Mouse (Mus musculus): Measurements from ENCODE around the gene Sel1l2. TPM values are rescaled to one million over a fixed set of nuclear protein-coding genes. Genes with fewer than 3 reads are reported as not detected.

The Sel1l2 gene
- polyA plus RNA-seq, 1 experiment from 2014 or later = not detected

- peak; percentile 84 for DNase-seq (ENCODE audit: low spot score, missing footprints)
- Histone ChIP-seq H3K36me3 (ENCODE audit: control insufficient read depth, insufficient read depth, low read length) (no peaks in the 10 kb centered on the region), H3K4me3 (ENCODE audit: low read depth, low read length) (no peak overlapping the region), H3K4me2 (no peak overlapping the region), H3K27ac (ENCODE audit: low read depth, low read length) (no peak overlapping the region), H3K4me1 (ENCODE audit: control insufficient read depth, insufficient read depth, low read length) (no peaks in the 10 kb centered on the region), H3K9ac (ENCODE audit: low read length) (no peak overlapping the region), H3K27me3 (ENCODE audit: control insufficient read depth, insufficient read depth, low read length) (no peaks in the 10 kb centered on the region), H3K9me3 (ENCODE audit: control insufficient read depth, low read length) (no peaks in the 10 kb centered on the region)
- peak; percentile 50; the same call in 1 of the 2 replicates for ATAC-seq (ENCODE audit: low FRiP score)
- WGBS = 52% methylated on average over 6 of the region's 6 CpGs
Observed at GRCm38 (mm10) chr2:140237245-140237644, 152.3 kb downstream of the Sel1l2 start.

GRCm38 (mm10) chr2:140230295-140230694 is 159.2 kb downstream of the Sel1l2 start:
- DNase-seq (ENCODE audit: low spot score, missing footprints) (no peak), ATAC-seq (ENCODE audit: low FRiP score) (no peak)
- Histone ChIP-seq H3K4me2 (no peak overlapping the region), H3K9me3 (ENCODE audit: control insufficient read depth, low read length) (no peaks in the 10 kb centered on the region), H3K4me3 (ENCODE audit: low read depth, low read length) (no peak overlapping the region), H3K9ac (ENCODE audit: low read length) (no peak overlapping the region), H3K27me3 (ENCODE audit: control insufficient read depth, insufficient read depth, low read length) (no peaks in the 10 kb centered on the region), H3K4me1 (ENCODE audit: control insufficient read depth, insufficient read depth, low read length) (no peaks in the 10 kb centered on the region), H3K36me3 (ENCODE audit: control insufficient read depth, insufficient read depth, low read length) (no peaks in the 10 kb centered on the region), H3K27ac (ENCODE audit: low read depth, low read length) (no peak overlapping the region)
- 55% methylated on average over 1 of the region's 1 CpGs for WGBS

- DNase-seq (ENCODE audit: low spot score, missing footprints) (no peak), ATAC-seq (ENCODE audit: low FRiP score) (peak; percentile 79)
- no peaks in the 10 kb centered on the region for H3K4me1 ChIP-seq (ENCODE audit: control insufficient read depth, insufficient read depth, low read length)
- H3K4me3 ChIP-seq (ENCODE audit: low read depth, low read length) = no peak overlapping the region
- WGBS = 49% methylated on average over 8 of the region's 8 CpGs
- no peaks in the 10 kb centered on the region for H3K27me3 ChIP-seq (ENCODE audit: control insufficient read depth, insufficient read depth, low read length)
- no peak overlapping the region for H3K9ac ChIP-seq (ENCODE audit: low read length)
- no peaks in the 10 kb centered on the region for H3K9me3 ChIP-seq (ENCODE audit: control insufficient read depth, low read length)
- H3K36me3 ChIP-seq (ENCODE audit: control insufficient read depth, insufficient read depth, low read length) = no peaks in the 10 kb centered on the region
- no peak overlapping the region for H3K4me2 ChIP-seq
- no peak overlapping the region for H3K27ac ChIP-seq (ENCODE audit: low read depth, low read length)
Observed at GRCm38 (mm10) chr2:140220325-140220724, 169.2 kb downstream of the Sel1l2 start.

GRCm38 (mm10) chr2:140215965-140216364 is 173.5 kb downstream of the Sel1l2 start:
- DNase-seq (ENCODE audit: low spot score, missing footprints) = no peak
- no peak overlapping the region for H3K4me2 ChIP-seq
- H3K27ac ChIP-seq (ENCODE audit: low read depth, low read length) = no peak overlapping the region
- no peak overlapping the region for H3K9ac ChIP-seq (ENCODE audit: low read length)
- 77% methylated on average over 1 of the region's 1 CpGs for WGBS
- ATAC-seq (ENCODE audit: low FRiP score) = no peak
- no peak overlapping the region for H3K4me3 ChIP-seq (ENCODE audit: low read depth, low read length)
- H3K27me3 ChIP-seq (ENCODE audit: control insufficient read depth, insufficient read depth, low read length) = no peaks in the 10 kb centered on the region
- no peaks in the 10 kb centered on the region for H3K4me1 ChIP-seq (ENCODE audit: control insufficient read depth, insufficient read depth, low read length)
- no peaks in the 10 kb centered on the region for H3K9me3 ChIP-seq (ENCODE audit: control insufficient read depth, low read length)
- H3K36me3 ChIP-seq (ENCODE audit: control insufficient read depth, insufficient read depth, low read length) = no peaks in the 10 kb centered on the region

- Histone ChIP-seq H3K27ac (ENCODE audit: low read depth, low read length) (no peak overlapping the region), H3K4me2 (no peak overlapping the region), H3K9me3 (ENCODE audit: control insufficient read depth, low read length) (no peaks in the 10 kb centered on the region), H3K4me1 (ENCODE audit: control insufficient read depth, insufficient read depth, low read length) (no peaks in the 10 kb centered on the region), H3K9ac (ENCODE audit: low read length) (no peak overlapping the region), H3K36me3 (ENCODE audit: control insufficient read depth, insufficient read depth, low read length) (no peaks in the 10 kb centered on the region), H3K27me3 (ENCODE audit: control insufficient read depth, insufficient read depth, low read length) (no peaks in the 10 kb centered on the region), H3K4me3 (ENCODE audit: low read depth, low read length) (no peak overlapping the region)
- WGBS = 76% methylated on average over 2 of the region's 2 CpGs
- ATAC-seq (ENCODE audit: low FRiP score) (no peak), DNase-seq (ENCODE audit: low spot score, missing footprints) (no peak)
Observed at GRCm38 (mm10) chr2:140215415-140215814, 174.1 kb downstream of the Sel1l2 start.

GRCm38 (mm10) chr2:140214519-140215027 is 174.9 kb downstream of the Sel1l2 start:
- no peak overlapping the region for H3K27ac ChIP-seq (ENCODE audit: low read depth, low read length)
- no peaks in the 10 kb centered on the region for H3K4me1 ChIP-seq (ENCODE audit: control insufficient read depth, insufficient read depth, low read length)
- H3K27me3 ChIP-seq (ENCODE audit: control insufficient read depth, insufficient read depth, low read length) = no peaks in the 10 kb centered on the region
- ATAC-seq (ENCODE audit: low FRiP score) = no peak
- no peaks in the 10 kb centered on the region for H3K36me3 ChIP-seq (ENCODE audit: control insufficient read depth, insufficient read depth, low read length)
- H3K9ac ChIP-seq (ENCODE audit: low read length) = no peak overlapping the region
- H3K4me3 ChIP-seq (ENCODE audit: low read depth, low read length) = no peak overlapping the region
- H3K9me3 ChIP-seq (ENCODE audit: control insufficient read depth, low read length) = no peaks in the 10 kb centered on the region
- H3K4me2 ChIP-seq = no peak overlapping the region
- DNase-seq (ENCODE audit: low spot score, missing footprints) = no peak
- WGBS = 92% methylated on average over 4 of the region's 4 CpGs

- Histone ChIP-seq H3K36me3 (ENCODE audit: control insufficient read depth, insufficient read depth, low read length) (peaks cover 5% of the 10 kb centered on the region), H3K9me3 (ENCODE audit: control insufficient read depth, low read length) (no peaks in the 10 kb centered on the region), H3K27me3 (ENCODE audit: control insufficient read depth, insufficient read depth, low read length) (no peaks in the 10 kb centered on the region), H3K4me3 (ENCODE audit: low read depth, low read length) (no peak overlapping the region), H3K4me1 (ENCODE audit: control insufficient read depth, insufficient read depth, low read length) (no peaks in the 10 kb centered on the region), H3K9ac (ENCODE audit: low read length) (no peak overlapping the region), H3K27ac (ENCODE audit: low read depth, low read length) (no peak overlapping the region), H3K4me2 (no peak overlapping the region)
- ATAC-seq (ENCODE audit: low FRiP score) (no peak), DNase-seq (ENCODE audit: low spot score, missing footprints) (no peak)
- WGBS = 96% methylated on average over 7 of the region's 7 CpGs
Observed at GRCm38 (mm10) chr2:140203756-140204155, 185.8 kb downstream of the Sel1l2 start.

GRCm38 (mm10) chr2:140202573-140202972 is 186.9 kb downstream of the Sel1l2 start:
- Histone ChIP-seq H3K4me3 (ENCODE audit: low read depth, low read length) (no peak overlapping the region), H3K4me2 (no peak overlapping the region), H3K9me3 (ENCODE audit: control insufficient read depth, low read length) (no peaks in the 10 kb centered on the region), H3K27me3 (ENCODE audit: control insufficient read depth, insufficient read depth, low read length) (no peaks in the 10 kb centered on the region), H3K9ac (ENCODE audit: low read length) (no peak overlapping the region), H3K36me3 (ENCODE audit: control insufficient read depth, insufficient read depth, low read length) (peaks cover 5% of the 10 kb centered on the region), H3K27ac (ENCODE audit: low read depth, low read length) (no peak overlapping the region), H3K4me1 (ENCODE audit: control insufficient read depth, insufficient read depth, low read length) (no peaks in the 10 kb centered on the region)
- DNase-seq (ENCODE audit: low spot score, missing footprints) = no peak
- no peak for ATAC-seq (ENCODE audit: low FRiP score)
- WGBS = 92% methylated on average over 5 of the region's 5 CpGs

GRCm38 (mm10) chr2:140200713-140201112 is 188.8 kb downstream of the Sel1l2 start:
- Histone ChIP-seq H3K9ac (ENCODE audit: low read length) (no peak overlapping the region), H3K9me3 (ENCODE audit: control insufficient read depth, low read length) (no peaks in the 10 kb centered on the region), H3K4me2 (no peak overlapping the region), H3K4me3 (ENCODE audit: low read depth, low read length) (no peak overlapping the region), H3K27me3 (ENCODE audit: control insufficient read depth, insufficient read depth, low read length) (no peaks in the 10 kb centered on the region), H3K27ac (ENCODE audit: low read depth, low read length) (no peak overlapping the region), H3K4me1 (ENCODE audit: control insufficient read depth, insufficient read depth, low read length) (no peaks in the 10 kb centered on the region), H3K36me3 (ENCODE audit: control insufficient read depth, insufficient read depth, low read length) (peaks cover 5% of the 10 kb centered on the region; the same call in 1 of the 2 replicates)
- 89% methylated on average over 2 of the region's 2 CpGs for WGBS
- ATAC-seq (ENCODE audit: low FRiP score) (no peak), DNase-seq (ENCODE audit: low spot score, missing footprints) (no peak)
